Mouse (Mus musculus) embryonic fibroblast, embryonic 13.5 days (primary cell): Measurements from ENCODE around the gene Exoc6b. TPM values are rescaled to one million over a fixed set of nuclear protein-coding genes. Genes with fewer than 3 reads are reported as not detected.
"Not testable (repeated sequence)": the region's sequence is repeated elsewhere in the genome, so short reads cannot be mapped to it uniquely, and the experiment has no call there.

ENCODE experiments used
- H3K27ac ChIP-seq: 2 replicates; pipeline ENCODE4 v1.5.1; 2012; ENCODE audit warnings: low read length, control low read depth, inconsistent platforms; ENCODE audit not compliant: insufficient read depth
- H3K4me1 ChIP-seq: 2 replicates; pipeline ENCODE4 v1.6.1; 2011; ENCODE audit warnings: low read length; ENCODE audit not compliant: control insufficient read depth, insufficient read depth
- H3K4me3 ChIP-seq: 2 replicates; pipeline ENCODE4 v1.5.1; 2011; ENCODE audit warnings: mild to moderate bottlenecking, control low read depth, low read length; ENCODE audit not compliant: insufficient read depth
- CTCF ChIP-seq: IDR thresholded peaks from 2 replicates; pipeline ENCODE4 v1.5.1; 2011; ENCODE audit warnings: mild to moderate bottlenecking, control low read depth, low read length, moderate library complexity, borderline replicate concordance; ENCODE audit not compliant: insufficient read depth
- POLR2A ChIP-seq: IDR thresholded peaks from 2 replicates; pipeline ENCODE4 v1.6.1; 2011; ENCODE audit warnings: low read depth, mild to moderate bottlenecking, control low read depth, low read length, moderate library complexity
- polyA plus RNA-seq: library from polyadenylated mRNA; stranded (reverse); fragments of >200 nt; gene quantifications from 2 replicates; pipeline ENCODE4 v1.2.4, GENCODE M21; 2011; ENCODE audit warnings: low read depth; ENCODE audit not compliant: missing spikeins, insufficient read length

Exoc6b gene
- polyA plus RNA-seq = 32.2 and 34.0 TPM in 2 replicates

GRCm38 (mm10) chr6:85069023-85069985 is at the start of gene Exoc6b:
Gene Exoc6b, minus strand, starts transcription at chr6:85069513.
- H3K27ac ChIP-seq = no peak within 1 kb of the TSS
- peak within 1 kb of the TSS; percentile 80 for H3K4me3 ChIP-seq
- H3K4me1 ChIP-seq = no peaks in the 10 kb centered on the region; the same call in 1 of the 2 replicates
- TF ChIP-seq POLR2A (peak; percentile 97), CTCF (no peak)

- not testable (repeated sequence) for H3K4me3 ChIP-seq, H3K27ac ChIP-seq, H3K4me1 ChIP-seq
- TF ChIP-seq CTCF = peak; percentile 80; the same call in 1 of the 2 replicates
Measured at GRCm38 (mm10) chr6:85117545-85118511, 48.5 kb upstream of the Exoc6b start.

- no peaks in the 10 kb centered on the region for H3K4me1 ChIP-seq
- no peak overlapping the region for H3K4me3 ChIP-seq
- no peak overlapping the region for H3K27ac ChIP-seq
- TF ChIP-seq POLR2A (no peak), CTCF (no peak)
Measured at GRCm38 (mm10) chr6:85105033-85105615, 35.8 kb upstream of the Exoc6b start.

DNA sequence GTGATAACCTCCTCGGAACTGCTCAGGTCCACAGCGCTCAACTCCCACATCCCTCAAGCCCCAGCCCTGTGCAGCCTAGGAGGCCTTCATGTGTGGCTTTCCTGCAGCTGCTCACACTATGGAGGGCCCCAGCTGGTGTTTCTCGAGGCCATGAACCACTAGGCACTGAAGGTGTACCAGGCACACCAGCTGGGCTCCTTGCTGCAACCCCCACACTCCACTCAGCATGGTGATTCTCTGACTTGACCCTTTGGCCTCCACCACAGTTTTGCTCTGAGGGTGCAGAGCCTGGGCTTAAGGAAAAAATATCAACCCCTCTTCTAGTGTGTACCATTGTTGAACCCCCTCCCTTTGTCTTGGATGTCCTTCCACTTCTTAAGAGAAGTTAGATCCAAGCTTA is 34.0 kb upstream of the Exoc6b start:
- H3K27ac ChIP-seq = no peak overlapping the region
- no peak overlapping the region for H3K4me3 ChIP-seq
- H3K4me1 ChIP-seq = no peaks in the 10 kb centered on the region
- TF ChIP-seq POLR2A (no peak), CTCF (no peak)

DNA sequence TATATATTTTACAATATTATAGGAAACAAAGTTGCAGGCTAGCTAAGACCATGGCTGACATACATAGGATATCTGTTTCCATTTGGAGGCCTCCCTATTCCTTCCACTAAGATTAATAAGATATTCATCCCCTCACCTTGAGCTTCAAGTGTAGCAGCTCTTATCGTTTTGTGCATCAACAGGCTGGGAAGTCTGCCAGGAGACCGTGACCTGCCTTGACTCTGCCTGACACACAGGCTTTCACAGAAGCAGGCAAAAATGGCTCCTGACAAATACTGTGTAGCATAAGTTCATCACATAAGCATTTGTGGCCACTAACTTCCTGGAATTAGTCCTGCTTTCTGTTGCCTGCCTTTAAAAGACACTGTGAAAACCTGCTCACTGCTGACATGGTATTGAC is 27.1 kb upstream of the Exoc6b start:
- H3K27ac ChIP-seq = no peak overlapping the region
- H3K4me3 ChIP-seq = no peak overlapping the region
- H3K4me1 ChIP-seq = no peaks in the 10 kb centered on the region
- TF ChIP-seq POLR2A (no peak), CTCF (no peak)

DNA sequence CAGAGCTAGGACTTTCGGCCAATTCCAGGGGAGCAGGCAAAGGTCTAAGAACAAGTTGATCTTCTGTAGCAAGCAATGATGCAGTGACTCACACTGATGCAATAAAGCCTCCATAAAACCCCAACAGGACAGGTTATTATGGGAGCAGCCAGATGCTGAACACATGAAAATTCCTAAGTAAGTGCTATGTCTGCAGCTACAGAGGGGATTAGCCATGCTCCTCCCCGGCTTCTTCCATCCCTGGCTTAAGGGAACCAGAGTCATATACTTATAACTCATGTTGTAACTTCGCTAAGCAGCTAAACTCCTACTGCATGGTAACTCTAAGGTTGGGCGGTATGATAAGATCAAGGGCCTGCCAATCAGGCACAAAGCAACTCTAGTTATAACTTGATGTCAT is 18.1 kb upstream of the Exoc6b start:
- no peak overlapping the region for H3K4me3 ChIP-seq
- no peak overlapping the region for H3K27ac ChIP-seq
- TF ChIP-seq POLR2A (no peak), CTCF (no peak)
- peaks cover 5% of the 10 kb centered on the region; the same call in 1 of the 2 replicates for H3K4me1 ChIP-seq

- H3K4me3 ChIP-seq = no peak overlapping the region
- H3K27ac ChIP-seq = no peak overlapping the region
- peaks cover 5% of the 10 kb centered on the region; the same call in 1 of the 2 replicates for H3K4me1 ChIP-seq
- TF ChIP-seq CTCF (no peak), POLR2A (no peak)
Measured at GRCm38 (mm10) chr6:85086645-85087044, 17.3 kb upstream of the Exoc6b start.

- not testable (repeated sequence) for H3K27ac ChIP-seq, H3K4me3 ChIP-seq, H3K4me1 ChIP-seq
Measured at GRCm38 (mm10) chr6:85076179-85076720, 6.9 kb upstream of the Exoc6b start.

- H3K27ac ChIP-seq = no peak overlapping the region
- no peak overlapping the region for H3K4me3 ChIP-seq
- peaks cover 4% of the 10 kb centered on the region for H3K4me1 ChIP-seq
- TF ChIP-seq CTCF (no peak), POLR2A (no peak)
Measured at GRCm38 (mm10) chr6:85074996-85075395, 5.7 kb upstream of the Exoc6b start.
